Mouse (Mus musculus): Measurements from ENCODE around the gene Slc3a2.

DNA sequence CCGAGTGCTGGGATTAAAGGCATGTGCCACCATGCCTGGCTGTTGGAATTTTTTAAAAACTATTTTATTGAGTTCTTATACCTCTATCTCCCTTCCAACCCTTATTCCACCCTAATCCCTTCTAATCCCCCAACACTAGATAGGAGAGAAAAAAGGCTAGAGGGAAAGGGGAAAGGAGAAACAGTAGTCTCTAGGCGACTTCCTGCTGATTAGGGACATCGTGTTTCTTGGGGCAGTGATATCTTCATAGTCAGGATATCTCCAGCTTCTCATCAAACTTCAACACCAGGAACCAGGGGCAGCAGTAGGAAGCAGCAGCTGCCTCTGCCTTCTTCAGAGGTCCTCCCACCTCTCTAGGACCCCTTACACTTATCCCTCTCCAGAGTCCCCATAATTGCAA is 11.2 kb upstream of the Slc3a2 start:
- TF ChIP-seq CTCF (IDR thresholded peaks at IDR 0.05) (no peak), POLR2A (IDR thresholded peaks at IDR 0.05; ENCODE audit: insufficient read depth, low read depth, low read length) (no peak), EP300 (IDR thresholded peaks at IDR 0.05; ENCODE audit: insufficient read depth, low read depth, low read length) (no peak)
